Mouse (Mus musculus): Measurements from ENCODE around the gene Pcsk6.
"Not testable (repeated sequence)": the region's sequence is repeated elsewhere in the genome, so short reads cannot be mapped to it uniquely, and the experiment has no call there.

The Pcsk6 gene

DNA sequence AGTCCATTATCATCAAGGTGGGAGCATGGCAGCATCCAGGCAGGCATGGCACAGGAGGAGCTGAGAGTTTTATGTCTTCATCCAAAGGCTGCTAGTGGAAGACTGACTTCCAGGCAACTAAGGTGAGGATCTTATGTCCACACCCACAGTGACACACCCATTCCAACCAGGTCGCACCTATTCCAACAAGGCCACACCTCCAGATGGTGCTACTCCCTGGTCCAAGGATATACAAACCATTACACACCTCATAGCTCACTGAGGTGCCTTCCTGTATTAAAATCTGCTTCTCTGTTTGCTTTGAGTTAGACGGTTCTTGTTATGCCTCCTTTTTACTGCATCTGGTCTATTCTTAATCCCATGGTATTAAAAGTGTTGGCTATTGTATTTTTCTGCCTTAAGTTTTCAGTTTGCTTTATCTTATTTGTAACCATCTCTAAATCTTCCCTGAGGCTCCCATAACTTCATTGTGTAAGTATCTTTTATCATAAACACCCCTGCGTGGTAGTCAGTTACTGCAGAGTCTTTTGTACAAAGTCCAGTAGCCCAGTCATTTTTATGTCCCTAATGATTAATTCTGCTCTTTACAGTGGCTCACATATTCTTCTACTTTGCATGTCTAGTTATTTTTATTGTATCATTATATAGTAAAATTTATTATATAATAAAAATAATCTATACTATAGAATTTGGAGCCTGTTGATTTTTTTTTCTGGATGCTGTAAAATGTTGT, 72.9 kb downstream of the Pcsk6 start:
- not testable (repeated sequence) for DNase-seq (ENCODE audit: extremely low read depth, low read depth, low spot score)

DNA sequence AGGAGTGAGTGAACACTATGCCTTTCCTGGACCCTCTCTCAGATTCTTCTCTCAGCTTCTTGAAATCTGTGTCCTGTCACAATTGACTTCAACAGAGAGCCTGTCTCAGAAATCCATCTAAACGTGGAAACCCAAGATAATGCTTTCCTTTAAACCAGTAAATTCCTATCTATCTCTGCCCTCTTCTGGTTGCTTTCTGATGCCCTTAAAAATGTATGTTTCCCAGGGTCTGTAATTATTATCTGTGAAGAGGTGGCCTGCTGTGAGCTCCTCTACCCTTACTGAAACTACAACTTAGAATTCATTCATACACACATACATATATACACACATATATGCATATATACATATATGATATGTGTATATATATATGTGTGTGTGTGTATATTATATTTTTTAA, 73.7 kb downstream of the Pcsk6 start:
- no peak for DNase-seq (ENCODE audit: extremely low read depth, low read depth, low spot score)

DNA sequence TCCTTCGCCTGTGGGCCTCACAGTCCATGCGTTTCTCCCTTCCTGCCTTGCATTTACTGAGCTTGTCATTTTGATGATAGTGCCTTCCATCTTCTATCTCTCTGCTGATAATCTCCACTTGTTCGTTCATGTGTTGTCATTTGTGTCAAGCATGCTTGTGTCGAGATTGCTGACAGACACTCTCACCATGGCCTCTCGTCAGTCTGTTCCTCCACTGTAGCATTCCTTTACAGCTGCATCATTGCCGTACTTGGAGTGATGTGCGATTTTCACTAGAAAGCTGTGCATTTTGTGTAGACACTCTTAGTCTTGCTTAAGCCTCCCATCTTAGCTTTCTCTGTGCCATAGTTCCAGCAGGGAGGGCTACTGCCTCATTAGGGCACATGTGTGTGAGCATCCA, 79.5 kb downstream of the Pcsk6 start:
- no peak for DNase-seq (ENCODE audit: extremely low read depth, low read depth, low spot score)

DNA sequence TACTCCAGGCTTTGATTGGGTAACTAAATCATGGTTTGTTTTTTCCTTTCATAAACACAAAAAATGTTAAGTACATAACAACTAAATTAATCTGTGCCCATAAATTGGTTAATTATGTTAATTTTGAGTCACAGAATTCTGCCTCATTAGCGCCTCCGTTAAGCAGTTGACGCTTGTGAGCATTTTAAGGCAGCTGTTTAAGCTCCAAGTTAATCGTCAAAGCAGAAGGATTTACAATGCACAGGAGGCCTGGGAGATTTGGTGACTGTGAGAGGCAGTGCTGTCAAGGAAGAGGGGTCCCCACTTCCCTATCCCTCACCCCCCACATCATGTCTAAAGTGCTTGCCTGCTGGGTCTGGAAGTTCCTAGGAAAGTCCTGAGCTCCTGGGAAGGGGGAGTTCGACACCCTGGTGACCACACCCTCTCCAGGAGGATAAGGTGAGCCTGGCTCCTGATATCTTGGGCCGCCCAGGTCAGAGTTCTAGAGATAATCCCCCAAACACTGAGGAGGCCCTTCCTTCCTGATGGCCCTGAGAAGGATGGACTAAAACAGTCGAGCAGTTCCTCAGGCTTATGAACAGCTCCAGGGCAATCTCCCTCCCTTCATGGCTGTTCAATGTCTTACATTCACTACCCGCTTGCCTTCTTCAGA, 83.9 kb downstream of the Pcsk6 start:
- no peak for DNase-seq (ENCODE audit: extremely low read depth, low read depth, low spot score)

DNA sequence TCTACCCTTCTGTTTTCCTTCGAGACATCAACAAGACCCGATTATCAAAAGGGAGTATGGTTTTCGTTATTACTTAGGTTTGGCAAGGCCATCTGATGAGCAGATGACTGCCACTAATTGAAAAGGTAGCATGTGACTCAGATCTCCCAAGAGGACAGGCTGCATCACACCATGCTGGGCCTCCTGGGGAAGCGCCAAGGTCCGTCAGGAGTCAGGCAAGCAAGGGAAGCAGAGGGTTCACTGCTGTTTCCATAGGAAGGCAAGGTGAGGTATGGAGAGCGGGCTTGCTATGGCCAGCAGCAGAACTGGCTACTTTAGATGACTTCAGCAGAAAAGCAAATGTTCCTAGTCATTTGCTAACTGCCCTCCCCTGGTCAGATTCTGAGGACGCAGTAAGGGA, 84.9 kb downstream of the Pcsk6 start:
- DNase-seq (ENCODE audit: extremely low read depth, low read depth, low spot score): no peak

DNA sequence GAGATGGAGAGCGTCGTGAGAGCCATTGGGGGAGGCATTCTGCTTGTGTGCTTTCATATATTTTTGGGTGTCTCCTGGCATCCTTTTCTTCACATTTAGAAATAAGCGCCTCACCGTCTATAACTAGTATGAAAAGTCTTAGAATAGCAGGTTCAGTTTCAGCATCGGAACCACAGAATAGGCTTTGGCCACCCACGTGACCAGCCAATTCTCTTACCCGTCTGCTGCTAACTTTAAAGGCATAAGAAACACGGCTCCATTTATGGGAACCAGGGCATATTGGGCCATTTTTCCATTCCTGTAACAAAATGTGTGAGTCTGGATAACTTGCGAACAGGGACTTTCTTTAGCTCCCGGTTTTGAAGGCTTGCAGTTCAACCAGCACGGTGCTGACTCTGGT, 87.4 kb downstream of the Pcsk6 start:
- DNase-seq (ENCODE audit: extremely low read depth, low read depth, low spot score): no peak

DNA sequence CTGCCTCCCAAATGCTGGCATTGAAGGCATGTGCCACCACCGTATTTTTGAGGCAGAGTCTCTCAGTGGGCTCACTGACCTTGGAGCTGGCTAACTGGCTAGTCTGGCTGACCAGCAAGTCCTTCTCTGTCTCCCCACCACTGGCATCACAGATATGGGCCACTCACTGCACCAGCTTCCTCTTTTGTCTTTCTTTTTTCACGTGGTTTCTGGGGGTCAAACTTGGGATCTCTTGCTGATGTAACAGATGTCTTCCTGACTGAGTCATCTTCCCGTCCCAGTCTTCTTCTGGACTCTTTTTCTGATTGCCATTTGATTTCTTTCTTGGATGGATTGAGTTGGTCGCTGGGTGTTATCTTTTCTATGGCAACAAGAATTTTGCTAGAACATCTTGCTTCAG, 93.0 kb downstream of the Pcsk6 start:
- DNase-seq (ENCODE audit: extremely low read depth, low read depth, low spot score): no peak

DNA sequence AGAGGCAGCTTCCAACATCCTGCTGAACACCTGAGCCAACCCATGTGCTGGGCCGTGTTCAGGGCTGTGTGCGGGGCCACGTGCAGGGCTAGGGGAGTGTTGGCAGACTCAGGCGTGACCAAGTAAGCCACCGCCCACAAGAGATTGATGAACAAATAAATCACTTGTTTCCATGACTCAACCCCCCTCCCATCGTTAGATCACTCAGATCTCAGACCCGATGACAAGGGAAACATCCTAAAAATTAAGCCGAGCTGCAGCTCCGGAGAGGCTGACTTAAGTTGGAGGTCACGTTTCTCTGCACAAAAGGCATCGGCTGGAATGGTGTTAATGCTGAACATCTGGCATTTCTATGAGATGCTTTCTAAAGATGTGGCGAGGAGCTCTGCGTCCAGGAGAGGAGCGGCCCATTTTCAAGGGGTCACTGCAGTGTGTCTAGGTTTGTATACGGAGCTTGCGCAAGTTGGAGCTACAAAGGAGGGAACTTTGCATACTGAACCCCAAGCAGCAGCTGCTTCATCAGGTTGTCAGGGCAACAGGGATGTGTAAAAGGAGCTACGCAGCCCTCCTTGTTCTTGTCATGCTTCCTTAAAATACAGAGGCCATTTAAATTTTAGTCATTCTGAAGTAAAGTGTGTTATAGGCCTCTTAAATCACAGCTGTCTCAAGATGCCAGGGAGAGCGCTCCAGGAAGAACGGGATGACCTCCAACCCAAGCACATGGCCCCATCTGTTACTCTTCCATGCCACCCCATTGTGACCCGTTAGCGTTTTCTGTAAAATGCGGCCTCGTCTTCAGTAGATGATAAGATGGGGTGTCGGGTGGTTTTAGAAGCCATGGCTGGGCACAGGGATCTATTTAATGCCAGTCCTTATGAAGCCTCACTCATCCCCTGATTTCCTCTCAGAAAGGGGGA, 94.0 kb downstream of the Pcsk6 start:
- DNase-seq (ENCODE audit: extremely low read depth, low read depth, low spot score): no peak

DNA sequence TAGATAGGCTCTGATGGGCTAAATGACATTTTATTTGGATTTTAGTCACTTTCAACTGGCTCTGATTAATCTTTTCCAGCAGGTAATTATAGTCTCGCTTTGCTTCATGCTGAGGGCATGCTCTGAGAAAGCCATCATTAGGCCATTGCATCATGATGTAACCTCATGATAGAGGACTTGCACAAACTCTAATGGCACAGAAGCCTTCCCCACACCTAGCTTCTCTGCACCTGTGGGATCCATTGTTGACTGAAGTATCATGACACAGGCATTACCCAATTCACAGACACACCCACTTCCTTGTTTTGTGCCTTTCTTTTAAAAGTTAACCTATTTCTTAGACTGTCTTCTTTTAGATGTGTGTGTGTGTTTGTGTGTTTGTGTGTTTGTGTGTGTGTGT, 95.7 kb downstream of the Pcsk6 start:
- no peak for DNase-seq (ENCODE audit: extremely low read depth, low read depth, low spot score)

DNA sequence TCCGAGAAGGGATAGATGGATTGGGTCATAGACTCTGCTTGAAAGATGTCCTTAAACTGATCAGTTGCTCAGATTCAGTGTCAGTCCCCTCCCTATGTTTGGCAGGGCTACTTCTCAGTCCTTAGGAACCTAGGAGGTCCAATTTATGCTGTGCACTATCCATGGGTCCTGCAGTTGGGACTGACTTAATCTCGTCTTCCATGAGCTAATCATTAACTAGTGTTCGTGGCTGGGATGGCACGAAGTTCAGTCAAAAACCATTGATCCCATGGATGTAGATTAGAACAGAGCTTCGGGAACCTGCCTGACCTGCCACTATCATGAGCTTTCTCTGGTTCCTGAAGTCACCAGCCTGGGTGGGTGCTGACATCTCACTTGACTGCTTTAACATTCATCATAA, 96.6 kb downstream of the Pcsk6 start:
- no peak for DNase-seq (ENCODE audit: extremely low read depth, low read depth, low spot score)

DNA sequence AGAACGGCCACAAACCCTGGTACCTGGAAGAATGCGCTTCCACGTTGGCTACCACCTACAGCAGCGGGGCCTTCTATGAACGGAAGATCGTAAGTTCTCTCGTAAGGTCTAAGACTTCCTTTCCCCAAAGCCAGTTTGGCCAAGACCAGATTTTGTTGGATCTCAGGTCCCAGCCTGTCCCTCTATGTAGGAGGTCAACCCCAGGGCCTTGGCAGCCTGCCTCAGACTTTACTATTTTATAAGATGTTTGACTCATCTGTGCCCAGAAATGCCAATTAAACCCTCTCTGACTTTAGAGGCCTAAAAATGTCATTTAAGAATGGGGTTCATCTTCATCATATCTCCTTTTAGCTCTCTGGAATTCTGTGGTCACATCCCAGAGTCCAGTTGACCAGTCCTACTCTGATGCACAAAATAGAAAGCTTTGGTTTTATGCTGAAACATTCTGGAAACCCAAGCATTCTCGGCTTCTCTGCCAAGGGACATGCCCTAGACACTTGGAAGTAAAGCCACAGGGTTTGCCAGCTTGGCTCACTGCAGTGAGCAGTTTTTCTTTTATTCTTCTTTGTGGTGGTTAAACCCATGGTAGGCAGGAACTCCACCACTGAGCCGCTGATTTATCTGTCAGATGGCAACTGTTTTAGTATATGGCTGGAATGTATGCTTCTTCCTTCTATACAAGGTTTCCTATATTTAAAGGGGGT, 97.8 kb downstream of the Pcsk6 start:
- peak; percentile 89 for DNase-seq (ENCODE audit: extremely low read depth, low read depth, low spot score)

DNA sequence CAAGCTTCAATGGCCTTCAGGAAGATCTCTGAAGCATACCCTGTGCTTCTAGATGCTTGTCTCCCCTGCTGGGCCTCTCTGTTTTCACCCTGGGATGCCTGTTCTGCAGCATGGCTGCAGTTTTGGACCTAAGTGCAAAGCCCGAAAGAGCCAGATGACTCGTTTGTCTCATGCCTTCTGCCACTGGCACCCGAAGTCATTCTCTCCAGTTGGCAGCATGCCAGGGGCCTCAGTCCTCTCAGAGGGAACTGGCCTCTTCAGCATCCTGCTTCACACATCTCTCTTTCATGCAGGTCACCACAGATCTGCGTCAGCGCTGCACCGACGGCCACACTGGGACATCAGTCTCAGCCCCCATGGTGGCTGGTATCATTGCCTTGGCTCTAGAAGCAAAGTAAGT, 101.1 kb downstream of the Pcsk6 start:
- no peak for DNase-seq (ENCODE audit: extremely low read depth, low read depth, low spot score)

DNA sequence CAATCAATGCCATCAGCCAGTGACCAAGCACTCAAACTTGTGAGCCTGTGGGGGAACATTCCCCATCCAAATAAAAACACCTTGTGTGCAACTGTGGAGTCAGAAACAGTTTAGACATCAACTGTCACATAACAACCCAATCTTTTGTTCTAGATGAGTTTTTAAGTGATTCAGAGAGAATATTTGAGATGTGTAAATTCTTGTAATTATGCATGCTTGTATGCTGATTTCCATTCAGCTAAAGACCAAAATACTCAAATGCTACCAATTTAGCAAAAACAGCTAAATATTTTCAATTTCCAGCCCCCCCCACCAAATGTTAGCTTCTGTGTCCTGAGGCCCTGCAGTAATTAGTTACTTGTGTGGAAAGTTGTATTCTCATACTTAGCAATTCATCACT, 102.9 kb downstream of the Pcsk6 start:
- no peak for DNase-seq (ENCODE audit: extremely low read depth, low read depth, low spot score)

DNA sequence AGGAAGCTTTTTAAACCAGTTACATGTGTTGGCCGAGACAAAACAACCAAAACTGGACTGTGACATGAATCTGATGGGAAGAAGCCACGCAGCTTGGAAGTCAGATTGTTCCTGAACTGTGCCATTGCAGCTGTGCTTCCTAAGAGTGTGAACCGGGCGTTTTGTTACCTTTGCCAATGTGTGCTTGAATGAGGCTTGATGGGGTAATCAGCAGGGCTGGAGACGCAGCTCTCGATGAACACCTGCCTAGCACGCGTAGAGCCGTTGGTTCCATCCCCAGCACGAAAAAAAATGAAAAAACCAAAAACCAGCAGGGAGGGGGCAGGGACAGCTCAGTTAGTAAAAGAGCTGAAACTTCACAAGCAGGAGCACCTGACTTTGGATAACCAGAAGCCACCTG, 109.8 kb downstream of the Pcsk6 start:
- no peak for DNase-seq (ENCODE audit: extremely low read depth, low read depth, low spot score)

DNA sequence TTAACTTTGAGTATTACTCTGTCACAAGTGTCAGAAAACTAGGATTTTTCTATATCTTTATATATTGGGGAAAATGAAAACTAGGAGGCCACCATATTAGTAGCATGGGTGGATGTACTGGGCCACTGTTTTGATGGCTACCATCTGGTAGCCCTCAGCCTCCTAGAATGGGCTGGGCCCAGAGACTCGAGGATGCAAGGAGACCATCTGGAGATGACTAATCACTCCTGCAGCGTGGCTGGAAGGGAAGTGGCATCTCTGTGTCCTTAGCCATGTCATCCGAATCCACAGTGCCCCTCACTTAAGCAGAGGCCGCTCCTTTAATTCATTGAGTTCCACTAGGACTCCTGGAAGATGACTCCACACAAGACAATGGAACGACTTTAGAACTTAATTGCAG, 115.8 kb downstream of the Pcsk6 start:
- no peak for DNase-seq (ENCODE audit: extremely low read depth, low read depth, low spot score)

DNA sequence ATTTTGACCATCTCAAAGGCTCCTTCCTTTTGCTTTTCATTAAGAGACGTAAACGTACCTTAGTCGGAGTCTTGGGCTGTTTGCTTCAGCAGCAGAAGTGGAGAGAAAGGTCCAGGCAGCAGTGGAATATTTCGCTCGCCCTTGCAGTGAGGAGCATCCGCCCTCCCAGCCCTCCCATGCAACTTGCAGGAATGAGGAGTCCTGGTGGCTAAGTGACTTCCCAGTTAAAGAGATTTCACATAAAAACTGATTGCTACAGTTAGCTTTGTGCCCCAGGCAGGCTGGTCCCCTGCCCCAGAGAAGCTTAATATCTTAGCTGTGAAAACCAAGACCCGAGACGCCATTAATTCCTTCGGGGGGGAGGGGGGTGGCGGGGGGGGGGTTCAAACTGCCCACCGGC, 116.4 kb downstream of the Pcsk6 start:
- no peak for DNase-seq (ENCODE audit: extremely low read depth, low read depth, low spot score)

DNA sequence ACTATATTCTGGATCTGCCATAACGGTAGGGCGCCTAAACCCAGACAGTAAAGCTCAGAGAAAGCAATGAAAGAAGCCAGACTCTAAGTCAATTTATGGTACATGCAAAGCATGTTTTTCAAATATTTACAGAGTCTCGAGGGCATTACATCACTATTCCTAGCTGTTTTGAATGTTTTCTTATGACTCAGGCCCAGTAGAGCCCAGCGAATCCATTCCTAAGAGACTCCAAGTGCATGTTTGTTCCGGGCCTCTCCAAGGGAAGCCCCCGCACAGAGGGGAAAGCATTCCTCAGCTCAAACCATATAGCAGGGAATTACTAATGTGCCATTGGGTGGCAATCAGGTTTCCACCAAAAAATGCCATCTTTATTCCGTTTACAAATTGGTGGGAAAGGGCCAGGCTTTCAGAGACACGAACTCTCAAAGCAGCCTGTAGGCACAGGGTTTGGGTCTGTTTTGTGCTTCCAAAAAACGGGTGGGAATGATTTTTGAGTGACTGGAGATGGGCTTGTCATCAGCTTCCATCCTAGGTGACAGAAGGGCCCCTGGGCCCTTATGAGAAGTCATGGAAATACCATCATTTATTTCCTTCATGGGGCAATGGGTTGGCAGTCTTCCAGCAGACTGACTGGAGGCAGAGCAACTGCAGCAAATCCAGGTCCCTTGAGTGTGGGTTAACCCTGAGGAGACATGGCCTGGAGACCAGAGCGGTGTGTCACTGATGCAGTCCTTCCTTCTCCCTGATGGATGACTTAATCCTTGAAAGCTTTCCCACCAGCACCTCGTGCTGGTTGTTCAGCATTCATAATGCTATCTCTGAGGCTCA, 117.7 kb downstream of the Pcsk6 start:
- no peak for DNase-seq (ENCODE audit: extremely low read depth, low read depth, low spot score)

DNA sequence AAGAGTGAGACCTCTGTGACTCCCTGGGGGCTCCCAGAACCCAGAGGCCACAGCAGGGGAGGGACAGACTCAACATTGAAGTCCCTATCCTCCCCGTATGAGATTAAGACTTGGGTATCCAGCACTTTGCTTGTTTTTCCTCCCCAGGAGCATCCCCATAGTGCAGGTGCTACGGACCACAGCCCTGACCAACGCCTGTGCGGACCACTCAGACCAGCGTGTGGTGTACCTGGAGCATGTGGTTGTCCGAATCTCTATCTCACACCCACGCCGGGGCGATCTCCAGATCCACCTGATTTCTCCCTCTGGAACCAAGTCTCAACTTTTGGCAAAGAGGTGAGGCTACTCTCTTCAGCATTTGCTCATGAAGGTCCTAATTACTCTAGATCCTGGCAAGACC, 118.5 kb downstream of the Pcsk6 start:
- no peak for DNase-seq (ENCODE audit: extremely low read depth, low read depth, low spot score)

DNA sequence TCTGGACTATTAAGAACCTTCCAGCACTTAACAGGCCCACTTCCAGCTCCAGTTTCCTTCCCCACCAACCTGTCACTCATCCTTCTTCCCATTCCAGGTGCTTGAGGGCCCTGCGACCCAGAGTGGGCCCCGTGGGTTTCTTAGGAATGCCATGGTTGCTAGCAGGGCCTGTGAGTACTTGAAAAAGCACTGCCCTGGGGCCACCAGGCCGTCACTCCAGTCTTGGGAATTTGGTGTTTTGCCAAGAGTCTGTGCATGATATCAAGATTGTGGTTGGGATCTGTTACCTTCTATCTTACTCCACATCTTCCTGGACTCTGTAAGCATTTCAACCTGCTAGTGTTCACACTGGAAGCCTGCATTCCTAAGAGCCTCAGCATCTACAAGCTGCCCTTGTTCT, 120.5 kb downstream of the Pcsk6 start:
- no peak for DNase-seq (ENCODE audit: extremely low read depth, low read depth, low spot score)

DNA sequence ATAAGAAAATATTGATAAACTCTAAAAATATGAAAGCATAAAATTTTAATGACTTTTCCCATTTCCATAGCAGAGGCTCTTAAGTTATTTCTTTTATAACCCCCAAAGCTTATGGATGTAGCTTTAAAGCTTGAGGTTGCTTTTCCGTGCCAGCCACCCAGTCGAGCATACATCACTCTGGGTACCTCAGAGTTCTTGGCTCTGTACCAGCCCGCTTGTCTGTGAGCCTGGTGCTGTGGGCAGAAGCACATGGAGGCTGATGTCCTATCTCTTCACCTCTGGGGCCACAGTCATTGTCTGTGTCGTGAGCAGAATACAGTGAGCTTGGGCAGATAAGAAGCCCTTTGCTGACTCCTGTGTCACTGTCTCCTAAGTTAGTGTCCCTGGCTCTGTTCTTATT, 126.7 kb downstream of the Pcsk6 start:
- no peak for DNase-seq (ENCODE audit: extremely low read depth, low read depth, low spot score)
